Mouse (Mus musculus): Measurements from ENCODE around the gene Rrp15.

- TF ChIP-seq POLR2A (IDR thresholded peaks at IDR 0.05; ENCODE audit: borderline replicate concordance, low read depth, low read length) (no peak), CTCF (IDR thresholded peaks at IDR 0.05; ENCODE audit: low read depth, low read length) (no peak)
These were observed 26.9 kb downstream of the Rrp15 start for GRCm38 (mm10) chr1:186722299-186722698.

All from bone marrow macrophage, adult 2 months (primary cell).